ENCODE assay signal across 8 mouse cellular contexts in genomic region chr15:100869558-100869957, GRCm38 (mm10). TPM values are rescaled to one million over a fixed set of nuclear protein-coding genes. Genes with fewer than 3 reads are reported as not detected.
DNase-seq lines count a peak whose midpoint lies in the region; ATAC-seq and TF ChIP-seq lines count a peak whose summit lies in the region.

Scn8a (plus strand) TSS chr15:100869858.

- peaks cover 12% of the 10 kb centered on the region; the same call in 1 of the 2 replicates for H3K9me3 ChIP-seq in limb, embryonic 12.5 days

- H3K27me3 ChIP-seq in testis, adult 2 months (ENCODE audit: control insufficient read depth, insufficient read depth, low read length) = no peaks in the 10 kb centered on the region; the same call in 1 of the 2 replicates
- peaks cover 48% of the 10 kb centered on the region for H3K27me3 ChIP-seq in limb, embryonic 12.5 days

- H3K4me3 ChIP-seq in gastrocnemius, adult 2 months = peak within 1 kb of the TSS; percentile 56
- H3K4me3 ChIP-seq in testis, adult 2 months (ENCODE audit: control insufficient read depth, low read depth, low read length) = peak within 1 kb of the TSS; percentile 74
- peak within 1 kb of the TSS; percentile 82 for H3K4me3 ChIP-seq in limb, embryonic 12.5 days (replicated peaks)

- no peak for TF ChIP-seq CTCF in gastrocnemius, adult 2 months (IDR thresholded peaks at IDR 0.05)
- no peak for TF ChIP-seq CTCF in testis, adult 2 months (IDR thresholded peaks at IDR 0.05; ENCODE audit: control insufficient read depth, insufficient read depth, insufficient replicate concordance, low read depth, low read length)

- peak within 1 kb of the TSS; percentile 66 for H3K4me2 ChIP-seq in limb, embryonic 12.5 days

- TF ChIP-seq POLR2A in testis, adult 2 months (IDR thresholded peaks at IDR 0.05; ENCODE audit: control insufficient read depth, low read depth, low read length) = no peak

- no peaks in the 10 kb centered on the region for H3K36me3 ChIP-seq in testis, adult 2 months (ENCODE audit: control insufficient read depth, insufficient read depth, low read length)
- H3K36me3 ChIP-seq in limb, embryonic 12.5 days = no peaks in the 10 kb centered on the region

- intact Hi-C loops in gastrocnemius, adult 2 months (cut with DNase I) = no loop called here
- intact Hi-C loops in gastrocnemius, postnatal 36 days (cut with DNase I) = no loop called here

- 72% methylated on average over 7 of the region's 7 CpGs for WGBS in limb, embryonic 12.5 days

- H3K27ac ChIP-seq in gastrocnemius, adult 2 months = no peak within 1 kb of the TSS
- no peak within 1 kb of the TSS for H3K27ac ChIP-seq in testis, adult 2 months (ENCODE audit: control insufficient read depth, insufficient read depth, low read depth, low read length)
- no peak within 1 kb of the TSS for H3K27ac ChIP-seq in limb, embryonic 12.5 days

- peak within 1 kb of the TSS; percentile 42 for H3K9ac ChIP-seq in limb, embryonic 12.5 days (replicated peaks)

- peaks cover 15% of the 10 kb centered on the region for H3K4me1 ChIP-seq in testis, adult 2 months (ENCODE audit: control insufficient read depth, insufficient read depth, low read length)
- peaks cover 11% of the 10 kb centered on the region for H3K4me1 ChIP-seq in limb, embryonic 12.5 days (replicated peaks)

- DNase-seq in gastrocnemius, adult 2 months = no peak
- no peak for DNase-seq in gastrocnemius, adult 18-20 months (ENCODE audit: low spot score)
- DNase-seq in testis, postnatal 14 days (ENCODE audit: low spot score) = no peak
- DNase-seq in thymus, postnatal 4 days = no peak
- DNase-seq in gastrocnemius, postnatal 36 days = no peak
- DNase-seq in adrenal gland, adult 8-10 months = no peak

- no peak for ATAC-seq in limb, embryonic 12.5 days (ENCODE audit: insufficient number of reproducible peaks, insufficient read depth, low FRiP score, low TSS enrichment, low read depth)

RNA-seq across cellular contexts. Expression of gene Scn8a, which starts in this region (rescaled TPM):
- total RNA-seq in gastrocnemius, adult 2 months (2021) = under 1 TPM; 0.03 to 0.14 TPM
- total RNA-seq in gastrocnemius, adult 18-20 months (2021) = under 1 TPM; 0.07 to 0.37 TPM
- polyA plus RNA-seq in testis, adult 2 months (2012; rRNA removed) = 3.4 and 4.0 TPM in 2 replicates
- 7.7 and 9.1 TPM in 2 replicates for polyA plus RNA-seq in limb, embryonic 12.5 days (2016; fragmentation: Nextera tagmentation; extraction: Ambion mirVana)
- total RNA-seq in gastrocnemius, postnatal 36 days (2021) = under 1 TPM in 1 of 2 experiments, not detected in 1; 0.43 TPM
- total RNA-seq in adrenal gland, adult 8-10 months (2022) = 10 to 100 TPM in 2 of 4 experiments, 1 to 10 TPM in 2; 4.1 to 14.9 (median 8.5) TPM
